ENCODE assay signal across 31 mouse cellular contexts in genomic region chr10:71748557-71749493, GRCm38 (mm10).
DNase-seq lines count a peak whose midpoint lies in the region; ATAC-seq lines count a peak whose summit lies in the region.
"Had no signal": no experiment of that assay in that cellular context is flagged by ENCODE, and none has a peak within 500 bp of the region (broad histone marks: within the 10 kb centered on the region; RNA-seq: fewer than 3 reads in every experiment).

No protein-coding gene starts in this region.

- H3K9me3 ChIP-seq in midbrain, embryonic 11.5 days (ENCODE audit: control insufficient read depth, low read length) = no peaks in the 10 kb centered on the region
- no peaks in the 10 kb centered on the region for H3K9me3 ChIP-seq in midbrain, embryonic 10.5 days (replicated peaks)
- no peaks in the 10 kb centered on the region for H3K9me3 ChIP-seq in forebrain, embryonic 14.5 days (replicated peaks; ENCODE audit: control insufficient read depth, low read length)
- H3K9me3 ChIP-seq: embryonic facial prominence, embryonic 13.5 days; kidney, embryonic 15.5 days; limb, embryonic 10.5 days; limb, embryonic 15.5 days; liver, embryonic 13.5 days; neural tube, embryonic 13.5 days had no signal

- no peak overlapping the region for H3K27ac ChIP-seq in midbrain, embryonic 11.5 days (ENCODE audit: low read depth, low read length)
- no peak overlapping the region for H3K27ac ChIP-seq in midbrain, embryonic 10.5 days (replicated peaks)
- no peak overlapping the region for H3K27ac ChIP-seq in forebrain, embryonic 14.5 days (ENCODE audit: low read depth, low read length)
- H3K27ac ChIP-seq: embryonic facial prominence, embryonic 13.5 days; kidney, embryonic 15.5 days; limb, embryonic 10.5 days; limb, embryonic 15.5 days; liver, embryonic 13.5 days; neural tube, embryonic 13.5 days had no signal

- H3K36me3 ChIP-seq in midbrain, embryonic 11.5 days (ENCODE audit: control insufficient read depth, insufficient read depth, low read length) = no peaks in the 10 kb centered on the region
- no peaks in the 10 kb centered on the region for H3K36me3 ChIP-seq in midbrain, embryonic 10.5 days
- H3K36me3 ChIP-seq in forebrain, embryonic 14.5 days (ENCODE audit: control insufficient read depth, insufficient read depth, low read length) = no peaks in the 10 kb centered on the region
- H3K36me3 ChIP-seq: embryonic facial prominence, embryonic 13.5 days; kidney, embryonic 15.5 days; limb, embryonic 10.5 days; limb, embryonic 15.5 days; liver, embryonic 13.5 days; neural tube, embryonic 13.5 days had no signal

- H3K4me1 ChIP-seq in midbrain, embryonic 11.5 days (ENCODE audit: control insufficient read depth, insufficient read depth, low read length) = no peaks in the 10 kb centered on the region
- H3K4me1 ChIP-seq in midbrain, embryonic 10.5 days = peaks cover 4% of the 10 kb centered on the region
- H3K4me1 ChIP-seq in forebrain, embryonic 14.5 days (ENCODE audit: control insufficient read depth, insufficient read depth, low read length) = no peaks in the 10 kb centered on the region
- H3K4me1 ChIP-seq: embryonic facial prominence, embryonic 13.5 days; kidney, embryonic 15.5 days; limb, embryonic 10.5 days; limb, embryonic 15.5 days; liver, embryonic 13.5 days; megakaryocyte, embryonic 14.5 days had no signal

- peak; percentile 3 for DNase-seq in adrenal gland, postnatal 14 days
- no peak for DNase-seq in adrenal gland, adult 8-10 months
- DNase-seq in midbrain, embryonic 11.5 days (ENCODE audit: low spot score, missing footprints) = no peak
- DNase-seq in midbrain, embryonic 10.5 days (ENCODE audit: low spot score) = no peak
- peak; percentile 2 for DNase-seq in ZHBTc4 (ENCODE audit: low read depth, low spot score)
- peak; percentile 26 for DNase-seq in forebrain, embryonic 14.5 days (ENCODE audit: low spot score)
- DNase-seq in cerebellum, adult 9-11 months = no peak
- DNase-seq: adrenal gland, postnatal 10 days; cerebellum, adult 18-20 months; cerebellum, postnatal 25 days; gastrocnemius, postnatal 14 days; heart, postnatal 14 days; kidney, adult 18-20 months; kidney, postnatal 25 days; liver, embryonic 13.5 days; lung, adult 18-20 months; lung, postnatal 4 days; retina, postnatal 1 day; right cerebral cortex, postnatal 14 days; thymus, postnatal 14 days had no signal

- WGBS in midbrain, embryonic 11.5 days = 74% methylated on average over 8 of the region's 8 CpGs
- 75% methylated on average over 8 of the region's 8 CpGs for WGBS in midbrain, embryonic 10.5 days
- 32% methylated on average over 8 of the region's 8 CpGs for WGBS in forebrain, embryonic 14.5 days

- H3K4me3 ChIP-seq in midbrain, embryonic 11.5 days (ENCODE audit: low read depth, low read length) = no peak overlapping the region
- H3K4me3 ChIP-seq in midbrain, embryonic 10.5 days = no peak overlapping the region
- no peak overlapping the region for H3K4me3 ChIP-seq in forebrain, embryonic 14.5 days (ENCODE audit: low read depth, low read length)
- H3K4me3 ChIP-seq: embryonic facial prominence, embryonic 13.5 days; erythroblast, embryonic 14.5 days; kidney, embryonic 15.5 days; limb, embryonic 10.5 days; limb, embryonic 15.5 days; liver, embryonic 13.5 days; megakaryocyte, embryonic 14.5 days; neural tube, embryonic 13.5 days had no signal

- H3K27me3 ChIP-seq in midbrain, embryonic 11.5 days (ENCODE audit: control insufficient read depth, insufficient read depth, low read length) = no peaks in the 10 kb centered on the region
- H3K27me3 ChIP-seq in midbrain, embryonic 10.5 days (ENCODE audit: low read depth, poor library complexity, severe bottlenecking) = no peaks in the 10 kb centered on the region
- H3K27me3 ChIP-seq in forebrain, embryonic 14.5 days (replicated peaks; ENCODE audit: control insufficient read depth, insufficient read depth, low read length) = no peaks in the 10 kb centered on the region
- H3K27me3 ChIP-seq: CH12.LX; embryonic facial prominence, embryonic 13.5 days; kidney, embryonic 15.5 days; limb, embryonic 15.5 days; liver, embryonic 13.5 days; megakaryocyte, embryonic 14.5 days; neural tube, embryonic 13.5 days had no signal

- H3K4me2 ChIP-seq in midbrain, embryonic 11.5 days = no peak overlapping the region
- no peak overlapping the region for H3K4me2 ChIP-seq in forebrain, embryonic 14.5 days (ENCODE audit: low read length)
- H3K4me2 ChIP-seq: embryonic facial prominence, embryonic 13.5 days; kidney, embryonic 15.5 days; limb, embryonic 15.5 days; liver, embryonic 13.5 days; neural tube, embryonic 13.5 days had no signal

- no peak overlapping the region for H3K9ac ChIP-seq in midbrain, embryonic 11.5 days (ENCODE audit: low read length)
- no peak overlapping the region for H3K9ac ChIP-seq in forebrain, embryonic 14.5 days (ENCODE audit: low read length)
- H3K9ac ChIP-seq: embryonic facial prominence, embryonic 13.5 days; kidney, embryonic 15.5 days; limb, embryonic 15.5 days; liver, embryonic 13.5 days; neural tube, embryonic 13.5 days had no signal

- peak; percentile 54; the same call in 1 of the 2 replicates for ATAC-seq in midbrain, embryonic 11.5 days (ENCODE audit: low FRiP score)
- 0 out of 2 replicates have a peak, but pooled peaks have one; percentile 47 for ATAC-seq in forebrain, embryonic 14.5 days
- ATAC-seq: hindbrain, embryonic 16.5 days; lung, postnatal 0 days; midbrain, embryonic 16.5 days had no signal

Comparison
In these comparisons a context has a peak if more than half of its experiments do, and no peak if none do; other contexts are left out.
1. DNase-seq: peak in adrenal gland, postnatal 14 days (single experiment), ZHBTc4 (single experiment) and forebrain, embryonic 14.5 days (single experiment); none in adrenal gland, adult 8-10 months (single experiment), midbrain, embryonic 11.5 days (single experiment), midbrain, embryonic 10.5 days (single experiment) and cerebellum, adult 9-11 months (single experiment).